Mouse (Mus musculus) kidney, adult 9 months (tissue): ENCODE results near the gene Klf13.

ENCODE experiments used
- DNase-seq: peaks from one replicate; pipeline ENCODE4 v3.0.0; 2022

Gene Klf13

GRCm38 (mm10) chr7:63905190-63905589, 33.5 kb downstream of the Klf13 start:
- DNase-seq, result peak; percentile 76

- peak; percentile 27 for DNase-seq
Measured at GRCm38 (mm10) chr7:63903635-63904380, 34.9 kb downstream of the Klf13 start.

- peak; percentile 41 for DNase-seq
Measured at GRCm38 (mm10) chr7:63902604-63903210, 36.0 kb downstream of the Klf13 start.

GRCm38 (mm10) chr7:63901942-63902341, 36.8 kb downstream of the Klf13 start:
- DNase-seq, result peak; percentile 26

GRCm38 (mm10) chr7:63901346-63901745, 37.4 kb downstream of the Klf13 start:
- no peak for DNase-seq

GRCm38 (mm10) chr7:63900411-63900810, 38.3 kb downstream of the Klf13 start:
- DNase-seq, result no peak

- no peak for DNase-seq
Measured at GRCm38 (mm10) chr7:63899925-63900324, 38.8 kb downstream of the Klf13 start.

- no peak for DNase-seq
Measured at GRCm38 (mm10) chr7:63898201-63898600, 40.5 kb downstream of the Klf13 start.

GRCm38 (mm10) chr7:63897655-63898054, 41.1 kb downstream of the Klf13 start:
- DNase-seq, result peak; percentile 26

GRCm38 (mm10) chr7:63896968-63897468, 41.7 kb downstream of the Klf13 start:
- peak; percentile 96 for DNase-seq

- DNase-seq, result peak; percentile 42
Measured at GRCm38 (mm10) chr7:63896276-63896967, 42.3 kb downstream of the Klf13 start.

GRCm38 (mm10) chr7:63895223-63895622, 43.5 kb downstream of the Klf13 start:
- DNase-seq, result peak; percentile 31

GRCm38 (mm10) chr7:63894662-63895061, 44.1 kb downstream of the Klf13 start:
- DNase-seq, result peak; percentile 88

GRCm38 (mm10) chr7:63893729-63894128, 45.0 kb downstream of the Klf13 start:
- no peak for DNase-seq

- DNase-seq, result no peak
Measured at GRCm38 (mm10) chr7:63893201-63893600, 45.5 kb downstream of the Klf13 start.

GRCm38 (mm10) chr7:63891488-63892075, 47.1 kb downstream of the Klf13 start:
- peak; percentile 36 for DNase-seq

- DNase-seq, result peak; percentile 53
Measured at GRCm38 (mm10) chr7:63889116-63889975, 49.4 kb downstream of the Klf13 start.

GRCm38 (mm10) chr7:63888674-63889073, 50.0 kb downstream of the Klf13 start:
- no peak for DNase-seq

- no peak for DNase-seq
Measured at GRCm38 (mm10) chr7:63887602-63888123, 51.1 kb downstream of the Klf13 start.

- DNase-seq, result peak; percentile 56
Measured at GRCm38 (mm10) chr7:63887034-63887551, 51.6 kb downstream of the Klf13 start.

- DNase-seq, result no peak
Measured at GRCm38 (mm10) chr7:63885025-63885424, 53.7 kb downstream of the Klf13 start.

GRCm38 (mm10) chr7:63882739-63883138, 56.0 kb downstream of the Klf13 start:
- no peak for DNase-seq
